Mouse (Mus musculus) intestine, embryonic 14.5 days (tissue): ENCODE measurements around the gene Rprd1b. TPM values are rescaled to one million over a fixed set of nuclear protein-coding genes. Genes with fewer than 3 reads are reported as not detected.

Experiments used
- ATAC-seq: fragments of 200-750 bp; cut with Nextera tagmentation; replicated peaks from 2 replicates; pipeline ENCODE4 v1.8.0; 2017; ENCODE audit warnings: low read depth, moderate number of reproducible peaks, moderate TSS enrichment, moderate library complexity; ENCODE audit not compliant: low FRiP score, low TSS enrichment
- DNase-seq: peaks from one replicate; pipeline ENCODE4 v3.0.0-alpha.2; 2018; ENCODE audit warnings: low spot score
- H3K27ac ChIP-seq: fragments of 300-500 bp; sonication (generic); 2 replicates; pipeline ENCODE4 v1.5.1; 2014; ENCODE audit warnings: low read depth, mild to moderate bottlenecking, control low read depth
- H3K27me3 ChIP-seq: fragments of 300-500 bp; sonication (generic); replicated peaks from 2 replicates; pipeline ENCODE4 v1.6.1; 2014; ENCODE audit warnings: low read length, control low read depth; ENCODE audit not compliant: control insufficient read depth, insufficient read depth
- H3K36me3 ChIP-seq: fragments of 300-500 bp; sonication (generic); 2 replicates; pipeline ENCODE4 v1.6.1; 2014; ENCODE audit warnings: low read length, control low read depth; ENCODE audit not compliant: control insufficient read depth, insufficient read depth
- H3K4me1 ChIP-seq: fragments of 300-500 bp; sonication (generic); replicated peaks from 2 replicates; pipeline ENCODE4 v1.6.1; 2014; ENCODE audit warnings: low read length, control low read depth, mixed read lengths; ENCODE audit not compliant: control insufficient read depth, insufficient read depth
- H3K4me2 ChIP-seq: fragments of 300-500 bp; sonication (generic); 2 replicates; pipeline ENCODE4 v1.6.1; 2014; ENCODE audit warnings: low read length
- H3K4me3 ChIP-seq: fragments of 300-500 bp; sonication (generic); 2 replicates; pipeline ENCODE4 v1.5.1; 2014; ENCODE audit warnings: low read depth, low read length, control low read depth, mixed read lengths
- H3K9ac ChIP-seq: fragments of 300-500 bp; sonication (generic); 2 replicates; pipeline ENCODE4 v1.6.1; 2014; ENCODE audit warnings: mild to moderate bottlenecking, low read length
- H3K9me3 ChIP-seq: fragments of 300-500 bp; sonication (generic); 2 replicates; pipeline ENCODE4 v1.6.1; 2016; ENCODE audit warnings: low read length, control low read depth; ENCODE audit not compliant: control insufficient read depth
- WGBS: fragments of 180-500 bp; shearing (Covaris S2); extraction: QIAGEN DNeasy Blood & Tissue Kit; methylation state at CpG from one replicate; pipeline ENCODE4 v1.1.7; 2014; 5-methylcytosine and 5-hydroxymethylcytosine counted together
- polyA plus RNA-seq: library from polyadenylated mRNA; unstranded; fragments of >200 nt; fragmentation: Nextera tagmentation; extraction: Ambion mirVana; gene quantifications from 2 replicates; pipeline ENCODE4 v1.2.1, GENCODE M21; 2014

The Rprd1b gene
- polyA plus RNA-seq, 1 experiment from 2014 or later: 44.6 TPM

DNA sequence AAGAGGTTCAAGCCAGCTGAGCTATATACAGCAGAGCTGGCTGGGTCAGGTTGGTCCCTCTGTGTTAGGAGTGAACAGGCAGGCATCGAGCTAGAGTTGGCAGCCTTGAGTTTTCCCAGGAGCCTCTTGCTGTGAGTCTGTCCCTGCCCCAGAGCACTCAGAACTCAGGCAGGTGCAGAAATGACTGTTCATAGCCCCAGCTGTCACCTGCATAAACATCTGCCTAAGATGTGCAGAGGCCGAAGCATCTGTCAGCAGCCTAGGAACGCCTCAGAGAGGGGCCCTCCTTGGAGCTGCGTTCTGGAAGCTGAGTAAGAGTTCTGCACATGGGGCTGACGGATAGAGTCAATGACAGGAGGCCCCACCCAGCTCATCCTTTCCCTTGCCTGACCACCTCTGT lies 86.6 kb downstream of the Rprd1b start:
- no peak overlapping the region for H3K4me3 ChIP-seq
- H3K9me3 ChIP-seq: no peaks in the 10 kb centered on the region
- peaks cover 21% of the 10 kb centered on the region for H3K4me1 ChIP-seq
- peaks cover 9% of the 10 kb centered on the region for H3K36me3 ChIP-seq
- ATAC-seq: no peak
- DNase-seq: no peak
- H3K27me3 ChIP-seq: no peaks in the 10 kb centered on the region
- H3K27ac ChIP-seq: no peak overlapping the region
- no peak overlapping the region for H3K9ac ChIP-seq
- H3K4me2 ChIP-seq: no peak overlapping the region
- 29% methylated on average over 5 of the region's 5 CpGs for WGBS

DNA sequence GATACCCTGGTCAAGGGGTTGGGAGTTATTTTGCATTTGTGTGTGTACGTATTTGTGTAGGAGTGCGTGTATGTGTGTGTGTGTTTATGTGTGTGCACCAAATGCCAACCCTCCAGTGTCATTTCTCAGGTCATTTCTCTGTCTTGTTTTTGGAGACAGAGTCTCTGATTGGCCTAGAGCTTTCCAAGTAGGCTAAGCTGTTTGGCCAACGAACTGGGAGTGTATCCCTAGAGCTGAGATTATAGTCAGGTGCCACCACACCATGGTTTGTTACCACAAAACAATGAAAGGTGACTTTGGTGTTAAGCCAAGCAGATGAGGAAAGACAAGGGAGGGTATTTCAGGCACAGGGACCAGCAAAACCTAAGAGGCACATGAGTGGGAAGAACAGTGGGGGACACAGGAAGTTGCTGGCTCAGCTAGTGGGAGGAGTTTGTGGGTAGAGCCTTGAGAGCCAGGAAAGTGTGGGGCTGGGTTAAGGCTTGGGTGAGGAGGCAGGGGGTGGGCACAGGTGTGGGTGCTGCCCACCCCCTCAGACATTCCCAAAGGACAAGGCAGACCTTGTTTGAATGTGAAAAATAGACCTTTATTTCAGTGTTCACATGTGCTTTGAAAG lies 87.6 kb downstream of the Rprd1b start:
- Histone ChIP-seq H3K9ac (no peak overlapping the region), H3K27ac (no peak overlapping the region), H3K4me1 (peaks cover 19% of the 10 kb centered on the region), H3K27me3 (no peaks in the 10 kb centered on the region), H3K4me3 (no peak overlapping the region), H3K9me3 (no peaks in the 10 kb centered on the region), H3K36me3 (peaks cover 9% of the 10 kb centered on the region), H3K4me2 (no peak overlapping the region)
- ATAC-seq (no peak), DNase-seq (no peak)
- 92% methylated on average over 3 of the region's 3 CpGs for WGBS

DNA sequence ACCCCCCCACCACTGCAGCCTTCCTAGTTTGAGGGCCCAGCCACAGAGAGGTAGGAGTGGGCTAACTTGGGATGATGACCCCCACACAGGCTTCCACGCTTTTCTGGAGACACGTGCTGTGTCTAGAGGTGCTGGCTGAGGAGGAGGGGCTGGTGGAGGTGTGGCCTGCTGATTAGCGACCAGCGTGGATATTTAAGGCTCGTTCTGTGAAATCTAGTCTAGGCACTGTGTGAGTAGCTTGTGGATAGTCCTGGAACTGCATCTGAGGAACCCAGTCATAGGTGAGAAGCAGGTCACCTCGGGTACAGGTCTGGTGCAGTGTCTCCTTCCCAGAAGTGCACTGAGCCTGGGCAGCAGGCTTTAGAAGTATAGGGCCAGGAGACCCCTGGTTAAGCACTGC lies 88.4 kb downstream of the Rprd1b start:
- Histone ChIP-seq H3K9ac (no peak overlapping the region), H3K4me1 (peaks cover 22% of the 10 kb centered on the region), H3K4me2 (no peak overlapping the region), H3K9me3 (no peaks in the 10 kb centered on the region), H3K4me3 (no peak overlapping the region), H3K27ac (no peak overlapping the region), H3K27me3 (no peaks in the 10 kb centered on the region), H3K36me3 (peaks cover 9% of the 10 kb centered on the region)
- DNase-seq: no peak
- 36% methylated on average over 6 of the region's 6 CpGs for WGBS
- ATAC-seq: no peak

DNA sequence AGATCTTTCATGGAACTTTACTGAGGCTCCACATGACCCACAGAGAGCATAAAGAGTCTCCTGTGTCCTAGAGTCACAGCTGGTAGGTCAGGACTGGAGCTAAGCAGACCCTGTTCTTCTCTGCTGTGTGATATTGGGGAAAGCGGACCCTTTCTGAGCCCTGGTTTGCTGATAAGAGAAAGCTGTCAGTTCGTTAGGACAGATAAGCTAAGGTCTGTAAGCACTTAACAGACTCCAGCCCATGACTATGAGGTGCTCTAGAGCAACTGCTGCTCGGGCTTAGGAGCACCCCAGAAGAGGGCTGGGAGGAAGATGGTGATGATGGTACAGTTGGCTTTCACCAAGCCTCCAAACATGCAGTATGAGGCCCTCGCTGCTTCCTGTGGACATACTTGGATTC lies 90.8 kb downstream of the Rprd1b start:
- H3K27me3 ChIP-seq: no peaks in the 10 kb centered on the region
- peaks cover 13% of the 10 kb centered on the region for H3K36me3 ChIP-seq
- H3K27ac ChIP-seq: no peak overlapping the region
- H3K9ac ChIP-seq: no peak overlapping the region
- 73% methylated on average over 4 of the region's 4 CpGs for WGBS
- ATAC-seq: no peak
- DNase-seq: no peak
- no peak overlapping the region for H3K4me2 ChIP-seq
- H3K4me3 ChIP-seq: no peak overlapping the region
- H3K9me3 ChIP-seq: no peaks in the 10 kb centered on the region
- peaks cover 22% of the 10 kb centered on the region for H3K4me1 ChIP-seq

DNA sequence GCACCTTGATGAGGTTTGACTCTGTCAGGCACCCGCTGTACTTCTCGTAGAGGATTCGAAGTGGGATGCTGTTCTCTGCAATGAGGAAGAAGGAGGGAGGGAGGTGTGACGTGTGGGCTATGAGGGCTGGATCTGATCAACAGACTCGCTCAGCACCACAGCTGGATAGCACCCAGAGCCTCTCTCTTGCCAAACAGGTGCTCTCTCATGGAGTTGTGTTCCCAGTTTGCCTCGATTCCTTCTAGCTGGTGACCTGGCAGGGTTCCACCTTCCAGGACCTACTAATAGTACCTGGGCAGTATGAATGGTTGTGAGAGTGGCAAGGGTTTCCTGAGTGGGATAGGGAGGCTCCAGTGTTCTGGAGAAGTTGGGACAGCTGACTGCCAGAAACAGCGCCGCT lies 91.9 kb downstream of the Rprd1b start:
- 80% methylated on average over 8 of the region's 8 CpGs for WGBS
- no peak overlapping the region for H3K27ac ChIP-seq
- DNase-seq (no peak), ATAC-seq (no peak)
- no peak overlapping the region for H3K9ac ChIP-seq
- no peaks in the 10 kb centered on the region for H3K27me3 ChIP-seq
- H3K4me3 ChIP-seq: no peak overlapping the region
- no peaks in the 10 kb centered on the region for H3K9me3 ChIP-seq
- H3K4me1 ChIP-seq: peaks cover 15% of the 10 kb centered on the region
- no peak overlapping the region for H3K4me2 ChIP-seq
- H3K36me3 ChIP-seq: peaks cover 13% of the 10 kb centered on the region

DNA sequence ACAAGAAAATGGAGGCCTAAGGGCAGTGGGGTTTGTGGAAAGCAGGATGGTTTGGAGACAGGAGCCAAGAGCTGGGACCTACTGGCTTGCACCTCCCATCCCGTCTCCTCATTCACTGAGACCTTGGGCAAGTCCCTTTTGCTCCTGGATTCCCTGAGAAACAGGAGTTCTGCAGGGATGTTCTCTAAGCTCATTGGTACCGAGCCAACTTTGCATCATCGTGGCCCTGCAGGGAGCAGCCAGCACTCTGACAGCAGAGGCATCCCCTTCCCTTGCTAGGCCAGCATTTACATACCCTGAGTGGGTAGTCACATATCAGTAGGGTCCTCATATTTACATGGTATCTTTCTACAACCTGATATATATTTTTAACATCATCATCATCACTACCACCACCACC lies 92.6 kb downstream of the Rprd1b start:
- H3K9ac ChIP-seq: no peak overlapping the region
- no peak for ATAC-seq
- H3K4me2 ChIP-seq: no peak overlapping the region
- WGBS: 79% methylated on average over 3 of the region's 3 CpGs
- H3K27me3 ChIP-seq: no peaks in the 10 kb centered on the region
- peaks cover 15% of the 10 kb centered on the region for H3K4me1 ChIP-seq
- H3K4me3 ChIP-seq: no peak overlapping the region
- H3K9me3 ChIP-seq: no peaks in the 10 kb centered on the region
- peaks cover 20% of the 10 kb centered on the region for H3K36me3 ChIP-seq
- DNase-seq: no peak
- no peak overlapping the region for H3K27ac ChIP-seq

DNA sequence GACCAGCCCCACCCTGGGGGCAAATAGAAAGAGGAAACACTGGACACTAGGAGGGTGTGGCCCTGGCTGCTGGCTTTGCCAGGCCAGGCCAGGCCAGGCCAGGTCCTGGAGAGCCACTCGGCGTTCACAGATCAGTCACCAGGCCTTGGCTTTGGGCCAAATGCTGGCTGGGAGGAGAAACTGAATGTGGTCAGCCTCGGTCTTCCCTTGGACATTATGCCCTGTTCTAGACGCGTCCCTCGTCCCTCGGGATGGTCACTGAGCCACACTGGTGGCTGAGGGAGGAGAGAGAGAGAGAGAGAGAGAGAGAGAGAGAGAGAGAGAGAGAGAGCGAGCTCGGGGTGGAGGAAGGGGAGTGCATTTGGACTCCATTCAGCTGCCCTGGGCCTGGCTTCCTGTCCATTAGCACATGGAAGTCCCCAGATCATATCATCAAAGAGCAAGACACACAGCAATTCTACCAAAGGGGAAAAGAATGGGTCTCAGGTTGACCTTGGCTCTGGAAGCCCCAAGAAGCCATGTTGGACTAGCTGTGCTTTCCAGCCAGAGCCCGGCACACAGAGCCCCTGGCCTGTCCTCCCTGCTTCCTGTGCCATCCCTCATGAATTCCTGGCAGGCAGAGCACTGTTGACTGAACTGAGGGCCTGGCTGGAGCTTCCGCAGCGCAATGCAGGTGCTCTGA lies 93.5 kb downstream of the Rprd1b start:
- Histone ChIP-seq H3K4me3 (no peak overlapping the region), H3K4me1 (peaks cover 15% of the 10 kb centered on the region), H3K9me3 (no peaks in the 10 kb centered on the region), H3K27ac (no peak overlapping the region), H3K36me3 (peaks cover 21% of the 10 kb centered on the region), H3K27me3 (no peaks in the 10 kb centered on the region), H3K4me2 (no peak overlapping the region), H3K9ac (no peak overlapping the region)
- 54% methylated on average over 10 of the region's 12 CpGs for WGBS
- DNase-seq: no peak
- ATAC-seq: 0 out of 2 replicates have a peak, but pooled peaks have one; percentile 6

DNA sequence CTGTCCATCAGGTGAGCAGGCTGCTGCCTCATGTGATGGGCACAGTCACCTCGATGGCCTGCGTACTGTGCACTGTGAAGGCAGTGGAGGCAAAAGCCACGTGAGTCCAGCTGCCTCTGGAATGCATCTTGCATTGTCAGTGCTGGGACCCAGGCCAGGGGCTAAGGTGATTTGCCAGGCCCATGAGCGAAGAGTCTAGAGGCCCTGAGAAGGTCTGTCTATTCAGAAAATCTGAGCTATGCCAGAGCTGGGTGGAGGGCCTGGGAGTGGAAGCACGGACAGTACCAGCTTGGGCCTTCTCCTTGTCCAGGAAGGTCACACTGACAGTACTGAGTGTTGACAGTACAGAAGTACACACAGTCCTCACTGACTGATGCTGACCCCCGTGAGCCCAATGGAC lies 94.5 kb downstream of the Rprd1b start:
- Histone ChIP-seq H3K36me3 (peaks cover 18% of the 10 kb centered on the region), H3K4me3 (no peak overlapping the region), H3K27me3 (no peaks in the 10 kb centered on the region), H3K4me1 (peaks cover 15% of the 10 kb centered on the region), H3K9ac (no peak overlapping the region), H3K27ac (no peak overlapping the region), H3K9me3 (no peaks in the 10 kb centered on the region), H3K4me2 (no peak overlapping the region)
- no peak for DNase-seq
- ATAC-seq: no peak; the same call in 1 of the 2 replicates
- 67% methylated on average over 6 of the region's 6 CpGs for WGBS

DNA sequence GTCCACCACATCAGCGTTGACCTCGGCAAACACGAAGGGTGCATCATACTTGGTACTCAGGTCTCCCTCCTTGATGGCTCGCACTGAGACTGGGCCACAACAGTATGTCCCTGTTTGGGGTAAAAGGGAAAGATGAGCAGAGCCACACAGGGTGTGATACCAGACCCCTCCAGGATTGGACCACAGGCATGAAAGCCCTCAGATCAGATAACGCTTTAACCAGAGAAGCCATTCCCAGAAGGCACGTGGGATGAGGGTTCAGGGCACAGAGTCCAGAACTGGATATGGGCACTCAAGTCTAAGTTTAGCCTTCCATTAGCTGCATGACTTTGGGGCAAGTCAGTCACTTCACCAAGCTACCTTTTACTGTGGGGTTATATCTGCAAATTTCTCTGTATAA lies 98.9 kb downstream of the Rprd1b start:
- ATAC-seq (no peak), DNase-seq (no peak)
- Histone ChIP-seq H3K4me2 (no peak overlapping the region), H3K27me3 (no peaks in the 10 kb centered on the region), H3K9me3 (no peaks in the 10 kb centered on the region), H3K27ac (no peak overlapping the region), H3K4me3 (no peak overlapping the region), H3K36me3 (peaks cover 29% of the 10 kb centered on the region), H3K9ac (no peak overlapping the region), H3K4me1 (peaks cover 12% of the 10 kb centered on the region)
- 88% methylated on average over 6 of the region's 6 CpGs for whole genome bisulfite sequencing
